Mouse (Mus musculus) heart, postnatal 0 days (tissue): Measurements from ENCODE around the gene Mmrn2. TPM values are rescaled to one million over a fixed set of nuclear protein-coding genes. Genes with fewer than 3 reads are reported as not detected.

Source experiments
- ATAC-seq: fragments of 200-750 bp; cut with Nextera tagmentation; 2 replicates; pipeline ENCODE4 v1.8.0; 2017; ENCODE audit warnings: low read depth, moderate number of reproducible peaks, moderate library complexity; ENCODE audit not compliant: insufficient read depth
- DNase-seq: peaks from one replicate; pipeline ENCODE4 v3.0.0-alpha.2; 2016; ENCODE audit warnings: low spot score
- H3K27ac ChIP-seq: fragments of 300-500 bp; sonication (generic); 2 replicates; pipeline ENCODE4 v1.5.1; 2014; ENCODE audit warnings: low read depth, mild to moderate bottlenecking
- H3K27me3 ChIP-seq: fragments of 300-500 bp; sonication (generic); 2 replicates; pipeline ENCODE4 v1.6.1; 2014; ENCODE audit warnings: low read length, mixed read lengths; ENCODE audit not compliant: control insufficient read depth, insufficient read depth
- H3K36me3 ChIP-seq: fragments of 300-500 bp; sonication (generic); replicated peaks from 2 replicates; pipeline ENCODE4 v1.6.1; 2014; ENCODE audit warnings: low read length, mixed read lengths; ENCODE audit not compliant: control insufficient read depth, insufficient read depth
- H3K4me1 ChIP-seq: fragments of 300-500 bp; sonication (generic); 2 replicates; pipeline ENCODE4 v1.6.1; 2014; ENCODE audit warnings: antibody characterized with exemption; ENCODE audit not compliant: control insufficient read depth, insufficient read depth
- H3K4me2 ChIP-seq: fragments of 300-500 bp; sonication (generic); 2 replicates; pipeline ENCODE4 v1.6.1; 2014; ENCODE audit warnings: low read depth, mild to moderate bottlenecking, low read length, moderate library complexity
- H3K4me3 ChIP-seq: fragments of 300-500 bp; sonication (generic); 2 replicates; pipeline ENCODE4 v1.5.1; 2014; ENCODE audit warnings: low read depth, low read length
- H3K9ac ChIP-seq: fragments of 300-500 bp; sonication (generic); replicated peaks from 2 replicates; pipeline ENCODE4 v1.6.1; 2014; ENCODE audit warnings: low read depth, low read length, mixed read lengths
- H3K9me3 ChIP-seq: fragments of 300-500 bp; sonication (generic); replicated peaks from 2 replicates; pipeline ENCODE4 v1.6.1; 2016; ENCODE audit warnings: low read length; ENCODE audit not compliant: control insufficient read depth
- CTCF ChIP-seq: IDR thresholded peaks from 2 replicates; pipeline ENCODE4 v1.5.1; 2016; ENCODE audit warnings: antibody characterized with exemption, control low read depth, low read depth
- EP300 ChIP-seq: IDR thresholded peaks from 2 replicates; pipeline ENCODE4 v1.6.1; 2016; ENCODE audit warnings: antibody characterized with exemption, low read depth
- WGBS: fragments of 180-500 bp; shearing (Covaris S2); extraction: QIAGEN DNeasy Blood & Tissue Kit; methylation state at CpG from one replicate; pipeline ENCODE4 v1.1.7; 2014; 5-methylcytosine and 5-hydroxymethylcytosine counted together
- polyA plus RNA-seq: library from polyadenylated mRNA; unstranded; fragments of >200 nt; fragmentation: Nextera tagmentation; extraction: Ambion mirVana; gene quantifications from 2 replicates; pipeline ENCODE4 v1.2.1, GENCODE M21; 2015
- total RNA-seq: library from RNA; depleted of rRNA; stranded (reverse); fragments of >200 nt; gene quantifications from 2 replicates; pipeline ENCODE4 v1.2.3, GENCODE M21; 2014; ENCODE audit warnings: low replicate concordance

The Mmrn2 gene
- total and polyA plus RNA-seq, 2 experiments from 2014 or later, result 20.4 to 41.7 TPM

DNA sequence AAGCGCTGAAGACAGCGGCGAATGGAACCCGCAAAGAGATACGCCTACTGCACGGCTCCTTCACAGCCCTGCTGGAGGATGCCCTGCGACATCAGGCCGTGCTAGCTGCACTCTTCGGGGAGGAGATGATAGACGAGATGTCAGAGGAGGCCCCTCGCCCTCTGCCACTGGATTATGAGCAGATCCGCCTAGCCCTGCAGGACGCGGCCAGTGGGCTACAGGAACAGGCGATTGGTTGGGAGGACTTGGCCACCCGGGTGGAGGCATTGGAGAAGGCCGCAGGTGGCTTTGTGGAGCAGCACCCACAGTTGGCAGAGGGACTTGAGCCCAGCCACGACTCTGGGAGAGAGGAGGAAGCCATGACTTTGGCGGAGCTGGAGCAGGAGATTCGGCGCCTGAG lies 23.6 kb downstream of the Mmrn2 start:
- no peak for DNase-seq
- no peak for ATAC-seq
- Histone ChIP-seq H3K9ac (no peak overlapping the region), H3K9me3 (no peaks in the 10 kb centered on the region), H3K4me3 (no peak overlapping the region), H3K27ac (no peak overlapping the region), H3K4me2 (no peak overlapping the region), H3K36me3 (peaks cover 16% of the 10 kb centered on the region), H3K4me1 (no peaks in the 10 kb centered on the region), H3K27me3 (no peaks in the 10 kb centered on the region)
- TF ChIP-seq EP300 (no peak), CTCF (no peak)
- WGBS, result 89% methylated on average over 21 of the region's 21 CpGs

DNA sequence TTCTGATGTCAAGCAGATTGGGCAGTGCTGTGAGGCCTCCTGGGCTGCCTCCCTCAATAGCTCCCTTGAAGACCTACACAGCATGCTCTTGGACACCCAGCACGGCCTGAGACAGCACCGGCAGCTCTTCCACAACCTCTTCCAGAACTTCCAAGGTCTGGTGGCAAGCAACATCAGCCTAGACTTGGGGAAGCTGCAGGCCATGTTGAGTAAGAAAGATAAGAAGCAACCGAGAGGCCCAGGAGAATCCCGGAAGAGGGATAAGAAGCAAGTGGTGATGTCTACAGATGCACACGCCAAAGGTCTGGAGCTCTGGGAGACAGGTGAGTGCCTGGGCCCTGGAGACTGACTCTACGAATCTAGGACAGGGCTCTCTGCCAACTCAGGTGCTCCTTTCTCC lies 24.0 kb downstream of the Mmrn2 start:
- Histone ChIP-seq H3K27ac (no peak overlapping the region), H3K4me2 (no peak overlapping the region), H3K9ac (no peak overlapping the region), H3K9me3 (no peaks in the 10 kb centered on the region), H3K36me3 (peaks cover 20% of the 10 kb centered on the region), H3K27me3 (no peaks in the 10 kb centered on the region), H3K4me1 (no peaks in the 10 kb centered on the region), H3K4me3 (no peak overlapping the region)
- WGBS, result 83% methylated on average over 6 of the region's 6 CpGs
- DNase-seq (no peak), ATAC-seq (no peak)
- TF ChIP-seq EP300 (no peak), CTCF (no peak)

DNA sequence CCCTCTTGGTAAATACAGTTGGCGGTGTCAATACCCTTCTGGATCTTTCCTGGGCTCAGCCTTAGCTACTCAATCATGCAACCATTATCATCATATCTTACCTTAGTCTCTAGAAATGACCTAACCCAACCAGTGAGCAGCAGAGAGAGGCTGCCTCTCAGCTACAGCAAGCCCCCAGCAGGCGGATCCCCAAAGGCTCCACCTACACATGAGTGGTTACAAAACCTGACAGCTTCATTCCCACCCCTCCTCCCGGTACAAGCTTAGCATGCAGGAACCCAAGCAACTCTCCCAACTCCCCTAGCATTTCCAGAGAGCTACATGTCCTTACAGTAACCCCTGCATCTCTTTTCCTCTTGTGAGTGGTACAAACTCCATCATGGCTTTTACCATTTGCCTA lies 24.8 kb downstream of the Mmrn2 start:
- WGBS, result 88% methylated on average over 3 of the region's 3 CpGs
- DNase-seq (no peak), ATAC-seq (no peak)
- no peak for TF ChIP-seq CTCF
- no peak for TF ChIP-seq EP300
- H3K36me3 ChIP-seq, result peaks cover 27% of the 10 kb centered on the region
- H3K9ac ChIP-seq, result no peak overlapping the region
- H3K4me3 ChIP-seq, result no peak overlapping the region
- H3K27me3 ChIP-seq, result no peaks in the 10 kb centered on the region
- H3K27ac ChIP-seq, result no peak overlapping the region
- no peak overlapping the region for H3K4me2 ChIP-seq
- H3K9me3 ChIP-seq, result no peaks in the 10 kb centered on the region
- H3K4me1 ChIP-seq, result no peaks in the 10 kb centered on the region

DNA sequence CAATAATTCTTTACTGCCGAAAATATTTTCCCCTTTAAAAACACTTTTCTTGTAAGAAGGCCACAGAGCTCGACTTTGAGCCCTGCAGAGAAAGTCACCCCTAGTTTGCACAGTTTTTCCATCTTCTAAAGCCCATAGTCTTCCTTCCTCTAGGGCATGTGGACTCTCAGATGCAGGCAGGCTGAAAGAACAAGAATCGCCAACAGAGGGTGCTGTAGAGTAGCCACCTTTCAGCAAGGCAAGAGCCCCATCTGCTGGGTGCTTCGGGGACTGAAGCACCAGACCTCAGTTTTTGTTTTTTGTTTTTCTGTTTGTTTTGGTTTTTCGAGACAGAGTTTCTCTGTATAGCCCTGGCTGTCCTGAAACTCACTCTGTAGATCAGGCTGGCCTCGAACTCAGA lies 25.9 kb downstream of the Mmrn2 start:
- Histone ChIP-seq H3K27me3 (no peaks in the 10 kb centered on the region), H3K9me3 (no peaks in the 10 kb centered on the region), H3K9ac (no peak overlapping the region), H3K4me1 (no peaks in the 10 kb centered on the region), H3K36me3 (peaks cover 38% of the 10 kb centered on the region), H3K4me3 (no peak overlapping the region), H3K27ac (no peak overlapping the region), H3K4me2 (no peak overlapping the region)
- 47% methylated on average over 6 of the region's 6 CpGs for WGBS
- no peak for ATAC-seq
- peak; percentile 60 for DNase-seq
- TF ChIP-seq CTCF, result peak; percentile 97
- TF ChIP-seq EP300, result no peak

DNA sequence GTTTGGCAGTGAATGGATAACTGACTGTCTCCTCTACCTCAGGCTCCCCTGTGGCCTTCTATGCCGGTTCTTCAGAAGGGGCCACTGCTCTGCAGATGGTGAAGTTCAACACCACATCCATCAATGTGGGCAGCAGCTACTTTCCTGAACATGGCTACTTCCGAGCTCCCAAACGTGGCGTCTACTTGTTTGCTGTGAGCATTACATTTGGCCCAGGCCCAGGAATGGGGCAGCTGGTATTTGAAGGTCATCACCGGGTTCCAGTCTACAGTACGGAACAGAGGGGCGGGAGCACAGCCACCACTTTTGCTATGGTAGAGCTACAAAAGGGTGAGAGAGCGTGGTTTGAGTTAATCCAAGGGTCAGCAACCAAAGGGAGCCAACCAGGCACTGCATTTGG lies 27.6 kb downstream of the Mmrn2 start:
- Histone ChIP-seq H3K36me3 (peaks cover 52% of the 10 kb centered on the region), H3K4me3 (no peak overlapping the region), H3K4me1 (no peaks in the 10 kb centered on the region), H3K27me3 (no peaks in the 10 kb centered on the region), H3K9me3 (no peaks in the 10 kb centered on the region), H3K4me2 (no peak overlapping the region), H3K27ac (peak overlapping the region; percentile 32; the same call in 1 of the 2 replicates), H3K9ac (no peak overlapping the region)
- WGBS, result 31% methylated on average over 8 of the region's 8 CpGs
- peak; percentile 46 for DNase-seq
- peak; percentile 64 for ATAC-seq
- TF ChIP-seq EP300 (no peak), CTCF (no peak)

DNA sequence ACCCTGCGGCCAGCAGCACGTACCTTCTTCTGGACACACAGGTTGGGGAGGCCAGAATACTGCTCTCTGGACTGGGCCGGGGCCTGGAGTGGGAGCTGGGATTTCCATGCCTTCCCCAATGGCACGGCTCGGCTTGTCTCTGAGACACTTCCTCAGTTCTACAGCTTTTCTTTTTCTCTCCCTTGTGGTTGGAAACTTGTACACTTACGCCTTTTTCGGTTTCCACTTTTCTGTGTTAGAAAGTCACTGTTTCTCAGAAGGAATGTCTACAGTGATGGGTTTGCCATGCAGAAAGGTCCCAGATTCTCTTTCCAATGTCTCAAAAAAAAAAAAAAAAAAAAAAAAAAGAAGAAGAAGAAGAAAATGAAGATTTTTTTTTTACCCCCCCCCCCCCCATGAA lies 28.2 kb downstream of the Mmrn2 start:
- Histone ChIP-seq H3K4me1 (no peaks in the 10 kb centered on the region), H3K27ac (peak overlapping the region; percentile 32; the same call in 1 of the 2 replicates), H3K36me3 (peaks cover 56% of the 10 kb centered on the region), H3K4me2 (no peak overlapping the region), H3K9me3 (no peaks in the 10 kb centered on the region), H3K27me3 (no peaks in the 10 kb centered on the region), H3K9ac (no peak overlapping the region), H3K4me3 (no peak overlapping the region)
- TF ChIP-seq EP300, result no peak
- ATAC-seq (no peak), DNase-seq (no peak)
- 96% methylated on average over 7 of the region's 7 CpGs for WGBS
